Mouse (Mus musculus): ENCODE results near the gene Apmap. TPM values are rescaled to one million over a fixed set of nuclear protein-coding genes. Genes with fewer than 3 reads are reported as not detected.
A peak's percentile ranks its signal among the peaks of the same experiment; 100 is the strongest.

The Apmap gene
- 28.4 and 30.9 TPM in 2 replicates for polyA plus RNA-seq (2015; fragmentation: Nextera tagmentation; extraction: Ambion mirVana)

DNA sequence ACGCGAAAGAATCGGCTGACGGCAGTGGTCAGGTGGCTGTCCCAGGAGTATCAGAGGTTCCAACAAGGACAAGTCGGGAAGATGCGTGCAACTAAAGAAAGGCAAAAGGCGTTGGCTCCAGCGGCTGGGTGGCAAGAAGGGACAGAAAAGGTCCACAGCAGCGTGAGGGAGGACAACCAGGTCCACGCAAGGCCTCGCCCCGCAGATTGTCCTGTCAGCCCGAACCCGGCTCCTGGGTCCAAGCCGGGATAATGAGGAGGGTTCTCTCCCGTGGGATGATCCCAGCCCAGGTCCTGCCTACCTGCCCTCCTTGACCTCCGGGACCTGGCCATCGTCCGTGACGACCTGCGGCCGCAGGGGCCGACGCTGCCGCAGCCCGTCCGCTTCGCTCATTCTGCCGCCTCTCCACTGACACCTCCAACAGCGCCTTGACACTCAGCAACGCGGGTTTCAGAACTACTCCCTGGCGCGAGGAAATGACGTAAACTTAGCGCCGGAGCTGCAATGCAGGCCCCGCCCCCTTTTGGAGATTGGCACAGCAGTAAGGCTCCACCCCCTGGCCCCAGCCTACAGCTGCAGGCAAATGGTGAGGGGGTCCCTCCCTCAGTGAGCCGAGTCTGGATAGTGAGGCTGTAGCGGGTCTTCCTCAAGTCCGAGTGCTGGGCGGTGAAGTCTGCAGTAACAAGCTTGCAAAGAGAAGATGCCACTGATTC lies at the start of gene Apmap:
Gene Apmap, minus strand, starts transcription at position 481 of the 713 bp plus-strand sequence.
- peaks cover 14% of the 10 kb centered on the region for H3K4me1 ChIP-seq
- 0 out of 2 replicates have a peak, but pooled peaks cover 2% of the 10 kb centered on the region for H3K27me3 ChIP-seq
- WGBS: under 1% methylated on average over 42 of the region's 42 CpGs
- peak; percentile 99 for ATAC-seq (ENCODE audit: low FRiP score, low read depth)
- no peaks in the 10 kb centered on the region for H3K9me3 ChIP-seq
- no peaks in the 10 kb centered on the region for H3K36me3 ChIP-seq
- H3K9ac ChIP-seq: peak within 1 kb of the TSS; percentile 89
- H3K4me2 ChIP-seq (replicated peaks): peak within 1 kb of the TSS; percentile 90
- H3K27ac ChIP-seq: no peak within 1 kb of the TSS
- H3K4me3 ChIP-seq: peak within 1 kb of the TSS; percentile 93

DNA sequence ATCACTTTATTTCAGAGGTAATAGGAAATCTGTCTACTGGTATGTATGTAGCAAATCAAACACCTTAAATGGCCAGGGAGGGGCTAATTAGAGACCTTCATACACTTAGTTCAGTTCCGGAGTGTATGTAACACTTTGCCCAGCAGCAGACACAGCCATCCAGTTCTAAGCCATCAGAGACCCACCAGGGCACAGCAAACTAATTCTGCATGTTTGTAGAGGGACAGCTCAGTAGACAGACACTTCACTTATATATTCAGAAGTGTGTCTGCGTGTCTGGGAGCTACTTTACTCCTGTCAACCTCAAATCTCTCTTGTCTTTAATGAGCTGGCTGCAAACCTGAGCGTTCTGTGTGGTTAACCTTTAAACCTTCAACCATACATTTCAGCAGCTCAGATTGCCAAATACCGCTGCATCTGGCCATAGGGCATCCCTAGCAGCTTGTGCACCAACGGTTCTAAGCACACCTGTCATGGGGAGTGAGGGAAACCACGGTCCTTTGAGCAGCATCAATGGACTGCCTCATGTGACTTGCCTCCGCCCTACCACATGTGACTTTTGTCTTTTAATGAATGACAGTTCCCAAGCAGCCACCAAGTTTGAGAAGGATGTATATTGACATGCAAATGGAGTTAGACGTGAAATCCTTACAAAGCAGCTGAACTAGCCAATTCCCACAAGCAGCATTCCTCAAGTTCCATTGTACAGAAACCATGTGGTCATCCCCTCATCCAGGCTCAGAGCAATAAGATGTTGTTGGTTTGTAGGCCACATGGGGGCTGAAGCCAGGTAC lies 48.8 kb upstream of the Apmap start:
- ATAC-seq (ENCODE audit: low FRiP score, low read depth): no peak
- no peaks in the 10 kb centered on the region for H3K9me3 ChIP-seq
- no peaks in the 10 kb centered on the region for H3K4me1 ChIP-seq
- no peak overlapping the region for H3K4me2 ChIP-seq (replicated peaks)
- no peak overlapping the region for H3K27ac ChIP-seq
- H3K9ac ChIP-seq: no peak overlapping the region
- H3K27me3 ChIP-seq: no peaks in the 10 kb centered on the region
- no peaks in the 10 kb centered on the region for H3K36me3 ChIP-seq
- no peak overlapping the region for H3K4me3 ChIP-seq
- 71% methylated on average over 8 of the region's 8 CpGs for WGBS

DNA sequence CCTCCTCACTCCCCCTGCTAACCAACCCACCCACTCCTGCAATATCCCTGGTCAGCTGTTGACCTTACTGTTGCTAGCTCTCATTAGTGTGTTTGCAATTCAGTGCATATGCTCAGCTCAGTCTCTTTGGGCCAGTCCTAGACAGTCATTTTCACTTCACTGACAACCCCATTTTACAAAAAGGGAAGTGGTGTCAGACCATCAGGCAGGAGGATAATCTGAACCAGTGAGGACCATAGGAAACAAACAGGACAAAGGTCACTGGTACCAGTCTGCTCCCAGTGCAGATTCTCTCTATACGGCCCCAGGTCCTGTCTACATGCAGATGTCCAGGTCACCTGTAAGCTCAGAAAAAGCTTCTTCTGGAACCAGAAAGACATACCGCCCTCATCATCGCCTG lies 47.7 kb upstream of the Apmap start:
- Histone ChIP-seq H3K9me3 (no peaks in the 10 kb centered on the region), H3K27me3 (no peaks in the 10 kb centered on the region), H3K9ac (no peak overlapping the region), H3K27ac (no peak overlapping the region), H3K4me1 (no peaks in the 10 kb centered on the region), H3K36me3 (no peaks in the 10 kb centered on the region), H3K4me2 (replicated peaks) (no peak overlapping the region), H3K4me3 (no peak overlapping the region)
- no peak for ATAC-seq (ENCODE audit: low FRiP score, low read depth)
- 89% methylated on average over 3 of the region's 3 CpGs for WGBS

- no peak for ATAC-seq (ENCODE audit: low FRiP score, low read depth)
- Histone ChIP-seq H3K9me3 (no peaks in the 10 kb centered on the region), H3K36me3 (no peaks in the 10 kb centered on the region), H3K4me1 (no peaks in the 10 kb centered on the region), H3K4me3 (no peak overlapping the region), H3K27me3 (no peaks in the 10 kb centered on the region), H3K4me2 (replicated peaks) (no peak overlapping the region), H3K9ac (no peak overlapping the region), H3K27ac (no peak overlapping the region)
- 73% methylated on average over 6 of the region's 6 CpGs for WGBS
Observed at GRCm38 (mm10) chr2:150655290-150655689, 46.9 kb upstream of the Apmap start.

- no peak for ATAC-seq (ENCODE audit: low FRiP score, low read depth)
- Histone ChIP-seq H3K4me2 (replicated peaks) (no peak overlapping the region), H3K4me1 (no peaks in the 10 kb centered on the region), H3K9ac (no peak overlapping the region), H3K36me3 (no peaks in the 10 kb centered on the region), H3K27ac (no peak overlapping the region), H3K9me3 (no peaks in the 10 kb centered on the region), H3K4me3 (no peak overlapping the region), H3K27me3 (no peaks in the 10 kb centered on the region)
- WGBS: 90% methylated on average over 2 of the region's 2 CpGs
Observed at GRCm38 (mm10) chr2:150654814-150655213, 46.4 kb upstream of the Apmap start.

DNA sequence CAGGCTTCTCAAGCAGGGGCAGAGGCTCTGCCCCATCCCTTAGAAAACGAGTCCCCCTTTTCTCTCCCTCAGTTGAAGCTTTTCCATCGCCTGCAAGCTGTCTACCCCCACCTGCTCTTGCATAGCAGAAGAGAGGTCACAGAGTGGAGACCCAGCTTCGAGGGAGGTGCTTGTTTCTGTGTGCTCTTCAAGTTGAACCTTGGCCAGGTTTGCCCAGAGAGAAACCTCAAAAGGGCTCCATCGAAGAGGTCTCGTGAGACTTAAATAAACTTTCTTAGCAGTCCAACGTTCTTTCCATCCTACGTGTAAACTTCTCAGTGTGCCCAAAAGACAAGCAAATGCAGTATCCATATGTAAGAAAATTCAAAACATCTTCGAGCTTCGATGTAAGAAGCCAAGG lies 43.0 kb upstream of the Apmap start:
- no peaks in the 10 kb centered on the region for H3K9me3 ChIP-seq
- H3K4me2 ChIP-seq (replicated peaks): no peak overlapping the region
- H3K27me3 ChIP-seq: no peaks in the 10 kb centered on the region
- no peak overlapping the region for H3K27ac ChIP-seq
- WGBS: 60% methylated on average over 9 of the region's 9 CpGs
- no peak for ATAC-seq (ENCODE audit: low FRiP score, low read depth)
- no peaks in the 10 kb centered on the region for H3K4me1 ChIP-seq
- no peak overlapping the region for H3K4me3 ChIP-seq
- no peak overlapping the region for H3K9ac ChIP-seq
- H3K36me3 ChIP-seq: no peaks in the 10 kb centered on the region

DNA sequence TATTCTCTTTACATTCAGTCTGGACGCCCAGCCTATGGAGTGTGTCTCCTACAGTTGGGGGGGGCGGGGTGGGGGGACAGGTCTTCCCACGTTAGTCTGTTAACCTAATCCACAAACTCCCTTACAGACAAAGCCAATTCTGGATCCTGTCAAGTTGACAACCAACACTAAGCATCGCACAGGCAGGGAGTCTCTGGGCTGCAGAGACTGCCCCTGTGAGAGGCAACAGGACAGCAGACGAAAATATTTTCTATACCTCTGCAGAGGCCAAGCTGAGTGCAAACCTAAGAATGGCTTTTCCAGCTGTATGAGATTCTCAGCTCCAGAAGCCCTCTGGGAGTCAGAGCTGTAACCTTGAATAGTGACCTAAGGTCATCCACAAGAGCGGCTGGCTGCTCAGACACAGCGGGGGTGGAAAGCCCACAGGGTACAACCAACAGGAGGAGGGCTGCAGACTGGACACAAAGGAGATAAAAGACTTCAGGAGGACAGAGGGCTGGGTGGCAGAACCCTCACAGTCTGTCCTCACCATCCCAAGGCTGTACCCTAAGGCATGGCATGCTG lies 42.2 kb upstream of the Apmap start:
- H3K4me2 ChIP-seq (replicated peaks): no peak overlapping the region
- no peak overlapping the region for H3K27ac ChIP-seq
- no peaks in the 10 kb centered on the region for H3K36me3 ChIP-seq
- H3K9ac ChIP-seq: no peak overlapping the region
- WGBS: 7% methylated on average over 7 of the region's 7 CpGs
- no peaks in the 10 kb centered on the region for H3K27me3 ChIP-seq
- no peak overlapping the region for H3K4me3 ChIP-seq
- peak; percentile 60 for ATAC-seq (ENCODE audit: low FRiP score, low read depth)
- no peaks in the 10 kb centered on the region for H3K9me3 ChIP-seq
- H3K4me1 ChIP-seq: no peaks in the 10 kb centered on the region

DNA sequence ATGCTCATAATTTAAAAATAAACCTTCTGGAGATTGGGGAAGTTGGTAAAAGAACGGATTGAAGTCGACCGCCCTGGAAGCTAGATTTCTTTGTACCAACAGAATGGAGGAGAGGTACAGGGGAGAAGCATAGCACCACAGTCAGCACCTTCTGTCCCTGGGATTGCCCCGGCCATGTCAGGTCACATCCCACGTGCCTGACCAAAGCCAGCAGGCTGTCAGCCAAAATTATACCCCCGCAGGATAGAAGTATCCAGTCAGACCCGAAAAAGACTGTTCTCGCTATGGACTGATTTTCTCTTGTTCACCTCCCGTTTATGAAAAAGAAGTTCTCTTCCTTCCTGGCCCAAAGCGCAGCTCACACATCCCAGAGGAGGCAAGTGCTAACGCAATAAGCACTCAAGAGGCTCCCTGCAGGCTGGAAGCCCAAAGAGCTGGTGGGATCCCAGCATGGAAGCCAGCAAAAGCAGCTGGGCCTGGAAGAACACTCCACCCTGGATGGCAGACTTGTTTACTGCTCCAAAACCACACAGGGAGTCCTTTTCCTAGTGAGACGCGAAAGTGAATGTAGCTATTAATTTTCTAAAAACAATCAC lies 40.0 kb upstream of the Apmap start:
- ATAC-seq (ENCODE audit: low FRiP score, low read depth): no peak
- no peak overlapping the region for H3K27ac ChIP-seq
- 52% methylated on average over 13 of the region's 13 CpGs for WGBS
- no peaks in the 10 kb centered on the region for H3K36me3 ChIP-seq
- no peak overlapping the region for H3K4me3 ChIP-seq
- H3K4me1 ChIP-seq: no peaks in the 10 kb centered on the region
- H3K4me2 ChIP-seq (replicated peaks): no peak overlapping the region
- no peaks in the 10 kb centered on the region for H3K27me3 ChIP-seq
- H3K9me3 ChIP-seq: no peaks in the 10 kb centered on the region
- H3K9ac ChIP-seq: no peak overlapping the region

DNA sequence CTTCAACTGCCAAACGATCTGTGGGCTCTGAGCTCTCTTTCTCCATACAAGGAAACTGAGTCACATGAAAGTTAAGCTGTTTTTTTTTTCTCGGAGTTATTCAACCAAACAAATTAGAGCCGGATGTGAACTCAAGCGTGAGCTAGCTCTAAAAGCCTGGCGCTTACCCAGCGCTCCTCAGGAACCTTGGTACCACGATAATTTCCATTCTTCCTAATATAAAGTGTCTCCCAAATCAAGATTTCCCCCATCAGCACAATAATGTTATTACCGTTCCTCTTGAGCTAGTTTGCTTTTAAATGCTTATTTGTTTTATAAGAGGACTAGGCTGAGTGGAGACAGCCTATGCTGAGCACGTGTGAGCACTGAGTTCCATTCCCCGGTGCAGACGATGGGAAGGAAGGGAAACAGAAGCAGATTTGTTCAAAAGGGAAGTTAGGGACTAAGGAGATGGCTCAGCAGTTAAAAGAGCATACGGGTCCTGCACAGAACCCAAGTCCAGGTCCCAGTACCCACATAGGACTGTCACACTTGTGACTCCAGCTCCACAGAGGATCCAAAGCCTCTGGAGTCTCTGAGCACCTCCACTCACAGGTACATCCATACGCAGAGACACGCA lies 39.4 kb upstream of the Apmap start:
- 81% methylated on average over 14 of the region's 14 CpGs for WGBS
- Histone ChIP-seq H3K27me3 (no peaks in the 10 kb centered on the region), H3K9me3 (no peaks in the 10 kb centered on the region), H3K9ac (no peak overlapping the region), H3K27ac (no peak overlapping the region), H3K4me1 (no peaks in the 10 kb centered on the region), H3K4me2 (replicated peaks) (no peak overlapping the region), H3K36me3 (no peaks in the 10 kb centered on the region), H3K4me3 (no peak overlapping the region)
- ATAC-seq (ENCODE audit: low FRiP score, low read depth): no peak

DNA sequence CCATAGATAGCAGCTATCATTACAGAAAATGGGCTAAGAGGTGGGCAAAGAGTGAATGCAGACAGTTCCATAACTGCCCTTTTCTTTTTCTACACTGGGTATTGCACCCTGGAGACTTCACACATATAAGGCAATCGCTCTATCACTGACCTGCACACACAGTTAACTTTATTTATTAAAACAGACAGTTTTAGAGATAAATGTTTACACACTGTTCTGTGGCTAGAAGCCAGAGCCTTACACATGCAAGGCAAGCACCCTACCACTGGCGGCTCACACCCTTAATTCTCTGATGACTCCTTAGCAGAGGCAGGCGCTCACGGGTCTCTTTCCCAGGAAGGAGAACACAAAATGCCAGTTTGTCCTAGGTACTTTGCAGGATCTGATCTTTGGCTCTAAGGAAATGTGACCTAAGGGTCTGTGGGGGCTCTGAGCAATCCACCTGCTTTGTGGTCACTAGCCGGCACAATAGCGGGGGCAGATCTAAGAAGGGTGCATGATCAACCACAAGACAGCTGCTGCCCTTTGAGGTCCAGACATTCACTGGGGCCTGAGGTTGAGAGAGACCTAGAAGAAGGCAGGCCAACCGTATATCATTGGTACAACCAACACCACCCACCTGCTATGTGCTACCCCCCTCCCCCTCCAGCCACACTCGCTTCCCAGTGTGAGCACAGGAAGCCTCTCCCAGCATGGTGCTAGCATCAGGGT lies 38.2 kb upstream of the Apmap start:
- no peaks in the 10 kb centered on the region for H3K4me1 ChIP-seq
- no peaks in the 10 kb centered on the region for H3K36me3 ChIP-seq
- no peak overlapping the region for H3K4me3 ChIP-seq
- H3K4me2 ChIP-seq (replicated peaks): no peak overlapping the region
- no peak overlapping the region for H3K27ac ChIP-seq
- no peaks in the 10 kb centered on the region for H3K27me3 ChIP-seq
- H3K9me3 ChIP-seq: no peaks in the 10 kb centered on the region
- ATAC-seq (ENCODE audit: low FRiP score, low read depth): no peak
- 78% methylated on average over 8 of the region's 8 CpGs for WGBS
- no peak overlapping the region for H3K9ac ChIP-seq

DNA sequence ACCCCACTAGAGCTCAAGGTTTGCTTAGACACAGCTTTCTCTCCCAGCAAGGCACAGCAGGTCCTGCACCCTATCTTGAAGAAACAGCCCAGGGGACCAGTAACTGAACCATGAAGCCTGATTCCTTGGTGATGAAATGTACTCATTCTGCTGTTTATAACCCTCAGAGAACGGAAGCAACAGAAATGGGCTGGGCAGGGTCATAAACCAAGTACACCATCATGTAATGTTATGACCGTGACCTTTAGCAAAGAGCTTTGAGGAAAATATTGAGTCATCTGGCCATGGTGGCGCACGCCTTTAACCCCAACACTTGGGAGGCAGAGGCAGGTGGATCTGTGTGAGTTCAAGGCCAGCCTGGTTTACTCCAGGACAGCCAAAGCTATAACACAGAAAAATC lies 36.9 kb upstream of the Apmap start:
- no peak for ATAC-seq (ENCODE audit: low FRiP score, low read depth)
- WGBS: 83% methylated on average over 4 of the region's 4 CpGs
- H3K27me3 ChIP-seq: no peaks in the 10 kb centered on the region

More for the DNA sequence above, 36.9 kb upstream of the Apmap start:
- Histone ChIP-seq H3K36me3 (no peaks in the 10 kb centered on the region), H3K9ac (no peak overlapping the region), H3K4me1 (no peaks in the 10 kb centered on the region), H3K27ac (no peak overlapping the region), H3K9me3 (no peaks in the 10 kb centered on the region), H3K4me2 (replicated peaks) (no peak overlapping the region), H3K4me3 (no peak overlapping the region)

Data from limb, embryonic 13.5 days (tissue).